Mouse (Mus musculus) limb, embryonic 11.5 days (tissue): ENCODE data around the gene G6pdx. TPM values are rescaled to one million over a fixed set of nuclear protein-coding genes. Genes with fewer than 3 reads are reported as not detected.
A peak's percentile ranks its signal among the peaks of the same experiment; 100 is the strongest.

Source experiments
- ATAC-seq: fragments of 200-750 bp; cut with Nextera tagmentation; 2 replicates; pipeline ENCODE4 v1.8.0; 2017; ENCODE audit warnings: low read depth; ENCODE audit not compliant: insufficient number of reproducible peaks, low FRiP score, low TSS enrichment
- DNase-seq: peaks from one replicate; pipeline ENCODE4 v3.0.0-alpha.2; 2015; ENCODE audit warnings: low spot score
- H3K27ac ChIP-seq: fragments of 300-500 bp; sonication (generic); replicated peaks from 2 replicates; pipeline ENCODE4 v1.5.1; 2014; ENCODE audit warnings: low read depth, mild to moderate bottlenecking, low read length
- H3K27me3 ChIP-seq: fragments of 300-500 bp; sonication (generic); 2 replicates; pipeline ENCODE4 v1.6.1; 2014; ENCODE audit warnings: mild to moderate bottlenecking, low read length, mixed read lengths; ENCODE audit not compliant: control insufficient read depth, insufficient read depth
- H3K36me3 ChIP-seq: fragments of 300-500 bp; sonication (generic); 2 replicates; pipeline ENCODE4 v1.6.1; 2014; ENCODE audit warnings: mild to moderate bottlenecking, low read length, moderate library complexity, mixed read lengths; ENCODE audit not compliant: control insufficient read depth, insufficient read depth
- H3K4me1 ChIP-seq: fragments of 300-500 bp; sonication (generic); 2 replicates; pipeline ENCODE4 v1.6.1; 2014; ENCODE audit warnings: low read length, mixed read lengths; ENCODE audit not compliant: control insufficient read depth, insufficient read depth
- H3K4me2 ChIP-seq: fragments of 300-500 bp; sonication (generic); 2 replicates; pipeline ENCODE4 v1.6.1; 2014; ENCODE audit warnings: low read depth, mild to moderate bottlenecking, moderate library complexity; ENCODE audit not compliant: severe bottlenecking
- H3K4me3 ChIP-seq: fragments of 300-500 bp; sonication (generic); 2 replicates; pipeline ENCODE4 v1.5.1; 2014; ENCODE audit warnings: low read depth, low read length
- H3K9ac ChIP-seq: fragments of 300-500 bp; sonication (generic); 2 replicates; pipeline ENCODE4 v1.6.1; 2014; ENCODE audit warnings: mild to moderate bottlenecking, low read length
- H3K9me3 ChIP-seq: fragments of 300-500 bp; sonication (generic); 2 replicates; pipeline ENCODE4 v1.6.1; 2016; ENCODE audit warnings: low read length; ENCODE audit not compliant: control insufficient read depth
- WGBS: fragments of 180-500 bp; shearing (Covaris S2); extraction: QIAGEN DNeasy Blood & Tissue Kit; methylation state at CpG from one replicate; pipeline ENCODE4 v1.1.7; 2014; 5-methylcytosine and 5-hydroxymethylcytosine counted together
- polyA plus RNA-seq: library from polyadenylated mRNA; unstranded; fragments of >200 nt; fragmentation: Nextera tagmentation; extraction: Ambion mirVana; gene quantifications from 2 replicates; pipeline ENCODE4 v1.2.1, GENCODE M21; 2014

G6pdx gene
- polyA plus RNA-seq, 1 experiment from 2014 or later: 57.9 TPM

DNA sequence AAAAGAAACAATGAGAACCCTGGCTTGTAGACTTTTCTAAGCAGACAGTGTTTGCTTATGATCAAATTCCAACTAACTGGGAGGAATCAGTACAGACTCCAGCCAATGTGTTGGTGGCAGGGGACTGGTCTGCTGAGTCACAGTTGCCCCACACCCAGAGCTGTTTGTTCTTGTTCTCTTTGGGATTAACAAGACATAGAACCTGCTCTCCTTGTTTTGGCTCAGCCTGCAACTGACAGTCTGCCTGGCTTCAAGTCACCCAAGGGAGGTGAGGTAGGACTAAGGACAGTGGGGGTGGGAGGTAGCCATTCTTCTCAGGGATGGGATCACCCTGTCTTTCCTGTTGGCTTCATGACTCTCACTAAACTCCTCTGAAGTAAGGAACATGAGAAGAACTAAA is 4.6 kb downstream of the G6pdx start:
- DNase-seq: no peak
- no peak overlapping the region for H3K4me2 ChIP-seq
- H3K27me3 ChIP-seq: no peaks in the 10 kb centered on the region
- no peak overlapping the region for H3K27ac ChIP-seq
- ATAC-seq: no peak
- H3K4me3 ChIP-seq: no peak overlapping the region
- H3K4me1 ChIP-seq: no peaks in the 10 kb centered on the region
- no peaks in the 10 kb centered on the region for H3K36me3 ChIP-seq
- no peak overlapping the region for H3K9ac ChIP-seq
- H3K9me3 ChIP-seq: no peaks in the 10 kb centered on the region

DNA sequence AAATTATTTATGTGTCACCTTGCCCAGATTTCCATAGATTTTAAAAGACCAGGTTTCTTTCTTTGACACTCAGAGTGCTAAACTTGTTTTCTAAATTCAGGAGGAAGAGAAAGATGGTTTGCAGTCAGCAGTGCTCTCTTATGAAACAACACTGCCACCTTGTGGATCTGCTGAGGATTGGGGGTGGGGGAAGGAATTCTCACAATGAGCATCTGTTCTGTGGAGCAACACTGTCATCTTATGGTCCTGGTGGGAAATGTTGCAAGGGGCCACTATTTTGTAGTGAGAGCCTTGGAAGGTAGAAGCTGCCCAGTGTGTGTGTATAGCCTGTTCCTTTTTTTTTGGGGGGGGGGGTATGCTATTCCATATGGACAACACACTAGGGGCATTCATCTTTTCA is 15.6 kb downstream of the G6pdx start:
- Histone ChIP-seq H3K9ac (no peak overlapping the region), H3K27me3 (no peaks in the 10 kb centered on the region), H3K4me3 (no peak overlapping the region), H3K4me2 (no peak overlapping the region), H3K27ac (no peak overlapping the region), H3K36me3 (no peaks in the 10 kb centered on the region), H3K4me1 (no peaks in the 10 kb centered on the region), H3K9me3 (no peaks in the 10 kb centered on the region)
- ATAC-seq (peak; percentile 44; the same call in 1 of the 2 replicates), DNase-seq (peak; percentile 64)

DNA sequence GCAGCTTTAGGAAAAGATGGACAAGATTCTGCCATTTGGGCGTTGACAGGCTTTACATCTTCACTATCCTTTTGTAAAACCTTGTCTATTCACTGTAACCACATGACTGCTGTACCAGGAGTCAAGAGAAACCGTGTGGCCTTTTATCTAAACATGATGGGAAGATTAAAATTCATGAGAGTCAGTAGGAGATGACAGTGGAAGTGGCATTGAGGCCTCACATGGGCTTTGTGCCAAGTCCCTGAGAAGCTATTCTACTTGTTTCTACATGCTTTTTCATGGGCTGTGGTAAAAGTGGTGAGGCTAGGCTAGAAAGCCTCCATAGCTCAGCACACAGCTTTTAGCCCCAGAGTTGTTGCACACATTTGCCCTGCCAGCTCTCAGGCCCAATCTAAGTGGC is 20.7 kb downstream of the G6pdx start:
- no peaks in the 10 kb centered on the region for H3K4me1 ChIP-seq
- no peaks in the 10 kb centered on the region for H3K27me3 ChIP-seq
- no peak overlapping the region for H3K4me3 ChIP-seq
- no peaks in the 10 kb centered on the region for H3K36me3 ChIP-seq
- 60% methylated on average over 2 of the region's 2 CpGs for WGBS
- H3K4me2 ChIP-seq: no peak overlapping the region
- H3K9ac ChIP-seq: no peak overlapping the region
- no peak overlapping the region for H3K27ac ChIP-seq
- DNase-seq (no peak), ATAC-seq (no peak)
- H3K9me3 ChIP-seq: no peaks in the 10 kb centered on the region

DNA sequence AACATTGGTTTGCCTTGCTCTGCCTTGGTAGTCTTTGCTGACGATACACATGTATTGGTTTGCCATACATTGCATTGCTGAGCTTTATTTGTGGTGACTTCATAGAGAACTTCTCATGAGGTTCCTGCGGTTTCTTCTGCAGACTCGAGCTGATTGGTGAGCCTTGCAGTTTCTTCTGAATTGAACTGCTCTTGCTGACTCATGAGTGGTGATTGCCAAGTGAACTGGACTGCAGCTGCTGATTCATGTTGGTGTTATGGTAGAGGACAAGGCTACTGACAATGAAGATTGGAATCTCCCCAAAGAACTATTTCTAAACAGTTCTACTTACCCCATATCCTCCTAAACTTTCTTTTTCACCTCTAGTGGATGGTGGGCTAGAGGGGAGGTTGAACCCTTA is 28.9 kb downstream of the G6pdx start:
- 84% methylated on average over 3 of the region's 3 CpGs for WGBS
- no peaks in the 10 kb centered on the region for H3K9me3 ChIP-seq
- H3K4me1 ChIP-seq: no peaks in the 10 kb centered on the region
- DNase-seq (no peak), ATAC-seq (no peak)
- no peak overlapping the region for H3K27ac ChIP-seq
- H3K36me3 ChIP-seq: no peaks in the 10 kb centered on the region
- no peak overlapping the region for H3K4me2 ChIP-seq
- no peak overlapping the region for H3K4me3 ChIP-seq
- no peak overlapping the region for H3K9ac ChIP-seq
- no peaks in the 10 kb centered on the region for H3K27me3 ChIP-seq

DNA sequence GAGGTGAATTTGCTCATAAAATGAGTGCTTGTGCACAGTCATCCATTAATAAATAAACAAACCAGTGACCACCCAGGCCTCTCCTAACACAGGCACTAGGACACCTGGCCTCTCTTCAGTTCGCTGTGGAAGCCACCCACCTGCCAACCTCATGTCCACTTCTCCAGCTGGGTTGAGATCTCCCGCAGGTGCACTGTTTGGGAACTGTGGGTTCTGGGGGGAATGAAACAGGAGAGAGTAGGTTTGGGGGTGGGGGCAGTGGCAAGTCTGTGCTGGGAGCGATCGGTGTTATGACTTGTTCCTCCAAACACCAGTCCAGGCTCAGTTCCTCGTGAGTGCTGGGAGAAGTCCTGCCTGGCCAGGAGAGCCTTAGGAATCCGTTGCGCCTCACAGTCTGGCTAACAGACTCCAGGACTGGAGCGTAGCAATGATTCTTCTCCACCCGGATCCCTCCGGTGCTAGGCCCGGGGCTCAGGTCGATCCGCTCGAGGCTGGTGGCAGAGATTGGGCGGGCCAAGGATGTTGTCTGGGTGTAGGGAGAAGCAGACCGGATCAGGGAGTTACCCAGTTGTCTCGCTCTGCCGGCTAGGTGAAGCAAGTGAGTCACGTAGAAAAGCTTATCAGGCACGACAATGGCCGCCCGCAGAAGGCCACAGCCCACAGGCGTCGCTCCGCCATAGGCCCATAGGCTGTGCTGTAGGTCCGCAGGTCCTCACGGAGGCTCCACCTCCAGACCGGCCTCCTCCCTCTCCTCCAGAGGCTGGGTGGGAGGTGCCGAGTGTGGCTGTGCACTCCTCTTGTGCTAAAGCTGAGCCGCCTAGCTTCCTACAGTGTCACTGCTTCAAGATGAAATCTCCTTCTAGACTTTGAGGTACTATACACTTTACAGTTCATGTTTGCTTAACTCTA is 36.2 kb downstream of the G6pdx start, which contains the start of the genes Fam3a and Ikbkg:
TSS of gene Fam3a (minus strand) at position 738 of the 909 bp plus-strand sequence.
TSS of gene Ikbkg (plus strand) at position 756 of the 909 bp plus-strand sequence.
- Histone ChIP-seq H3K4me3 (peak within 1 kb of the TSS; percentile 46), H3K4me2 (peak within 1 kb of the TSS; percentile 38), H3K27ac (peak within 1 kb of the TSS; percentile 56), H3K36me3 (no peaks in the 10 kb centered on the region), H3K9ac (peak within 1 kb of the TSS; percentile 82), H3K27me3 (no peaks in the 10 kb centered on the region), H3K4me1 (no peaks in the 10 kb centered on the region), H3K9me3 (no peaks in the 10 kb centered on the region)
- ATAC-seq (peak; percentile 99), DNase-seq (peak; percentile 80)
- WGBS: 18% methylated on average over 30 of the region's 30 CpGs

DNA sequence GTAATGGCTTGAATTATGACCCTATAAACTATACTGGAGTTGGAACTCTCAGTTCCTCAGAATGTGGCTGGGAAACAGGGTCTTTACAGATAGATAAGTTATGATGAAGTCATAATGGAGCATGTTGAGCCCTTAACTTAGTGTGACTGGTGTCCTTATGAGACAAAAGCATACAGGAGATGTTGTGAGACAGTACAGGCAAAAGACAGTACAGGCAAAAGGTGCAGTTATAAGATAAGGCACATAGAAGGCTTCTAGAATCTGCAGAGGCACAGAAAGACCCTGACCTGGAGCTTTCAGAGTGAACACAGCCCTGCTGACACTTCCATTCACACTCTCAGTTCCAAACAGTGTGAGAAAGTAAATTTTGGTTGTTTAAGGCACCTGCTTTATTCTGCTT is 40.8 kb downstream of the G6pdx start:
- no peak overlapping the region for H3K9ac ChIP-seq
- no peak overlapping the region for H3K4me3 ChIP-seq
- H3K27me3 ChIP-seq: no peaks in the 10 kb centered on the region
- no peaks in the 10 kb centered on the region for H3K9me3 ChIP-seq
- no peaks in the 10 kb centered on the region for H3K4me1 ChIP-seq
- ATAC-seq (no peak), DNase-seq (no peak)
- H3K27ac ChIP-seq: no peak overlapping the region
- 0 out of 2 replicates have a peak, but pooled peaks cover 2% of the 10 kb centered on the region for H3K36me3 ChIP-seq
- no peak overlapping the region for H3K4me2 ChIP-seq

DNA sequence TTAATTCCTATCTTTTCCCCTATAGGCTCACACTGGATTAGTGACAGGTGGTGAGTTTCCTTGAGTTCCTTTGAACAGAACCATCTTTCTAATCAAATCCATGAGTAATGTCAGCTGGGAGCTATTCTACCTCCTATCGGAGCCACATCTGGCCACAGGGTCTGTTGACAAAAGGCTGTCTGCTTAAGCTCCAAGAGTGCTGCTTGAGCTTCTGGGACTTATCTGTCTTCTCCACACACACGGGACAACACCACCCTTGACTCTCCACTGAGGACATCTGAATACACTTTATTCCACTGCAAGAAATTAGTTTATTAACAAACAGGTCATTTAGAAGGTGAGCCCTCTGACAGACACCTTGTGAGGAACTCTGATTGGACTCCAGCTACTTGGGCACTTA is 44.5 kb downstream of the G6pdx start:
- H3K9me3 ChIP-seq: no peaks in the 10 kb centered on the region
- H3K4me1 ChIP-seq: no peaks in the 10 kb centered on the region
- ATAC-seq (no peak), DNase-seq (no peak)
- no peaks in the 10 kb centered on the region for H3K27me3 ChIP-seq
- H3K4me2 ChIP-seq: no peak overlapping the region
- no peak overlapping the region for H3K27ac ChIP-seq
- H3K4me3 ChIP-seq: no peak overlapping the region
- WGBS: 60% methylated on average over 2 of the region's 2 CpGs
- H3K9ac ChIP-seq: no peak overlapping the region
- 0 out of 2 replicates have a peak, but pooled peaks cover 2% of the 10 kb centered on the region for H3K36me3 ChIP-seq

DNA sequence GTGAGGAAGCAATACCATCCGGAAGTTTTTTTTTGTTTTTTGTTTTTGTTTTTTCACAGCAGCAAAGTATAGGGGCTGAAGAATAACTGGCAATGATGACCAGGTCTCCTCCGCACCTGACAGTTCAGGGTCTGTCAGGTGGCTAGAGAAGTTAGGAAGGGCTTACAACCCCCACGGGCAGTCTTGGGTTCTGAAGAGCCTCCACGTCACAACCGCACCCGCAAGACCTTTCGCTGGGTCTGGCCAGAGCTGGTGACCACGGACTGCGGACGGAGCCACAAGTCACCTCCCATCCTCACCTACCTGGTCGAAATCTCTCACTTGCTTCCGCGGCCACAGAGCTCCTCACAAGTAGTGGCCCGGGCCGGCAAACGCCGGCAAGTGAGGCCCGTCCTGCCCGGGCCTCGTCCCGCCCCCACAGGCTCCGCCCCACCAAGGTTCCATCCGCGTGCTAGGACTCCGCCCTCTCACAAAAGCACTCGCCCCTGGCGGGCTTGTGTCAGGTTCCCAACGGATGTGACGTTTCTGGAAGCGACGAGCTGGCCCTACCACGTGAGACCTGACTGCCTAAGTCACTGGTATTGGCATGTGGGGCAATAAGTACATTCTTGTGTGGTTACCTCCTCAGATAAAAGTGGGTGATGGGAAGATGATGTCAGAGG is 56.0 kb downstream of the G6pdx start, which contains the start of the genes Ubl4a and Slc10a3:
TSS of gene Ubl4a (minus strand) at position 331 of the 662 bp plus-strand sequence.
TSS of gene Slc10a3 (minus strand) at position 462 of the 662 bp plus-strand sequence.
- H3K4me3 ChIP-seq: peak within 1 kb of the TSS; percentile 39
- 32% methylated on average over 32 of the region's 32 CpGs for WGBS
- ATAC-seq: peak; percentile 94

More for the DNA sequence above, 56.0 kb downstream of the G6pdx start, which contains the start of the genes Ubl4a and Slc10a3:
- Histone ChIP-seq H3K9ac (peak within 1 kb of the TSS; percentile 56), H3K27me3 (no peaks in the 10 kb centered on the region), H3K4me1 (no peaks in the 10 kb centered on the region), H3K36me3 (no peaks in the 10 kb centered on the region), H3K9me3 (no peaks in the 10 kb centered on the region), H3K4me2 (peak within 1 kb of the TSS; percentile 51), H3K27ac (no peak within 1 kb of the TSS)
- peak; percentile 82 for DNase-seq
